Mouse (Mus musculus) forebrain, embryonic 15.5 days (tissue): ENCODE data around the gene Tmco4. TPM values are rescaled to one million over a fixed set of nuclear protein-coding genes. Genes with fewer than 3 reads are reported as not detected.
"Not testable (repeated sequence)": the region's sequence is repeated elsewhere in the genome, so short reads cannot be mapped to it uniquely, and the experiment has no call there.

ENCODE experiments used
- ATAC-seq: fragments of 200-750 bp; cut with Nextera tagmentation; replicated peaks from 2 replicates; pipeline ENCODE4 v1.8.0; 2017; ENCODE audit warnings: mild to moderate bottlenecking, moderate TSS enrichment, moderate library complexity
- H3K27ac ChIP-seq: fragments of 300-500 bp; sonication (generic); replicated peaks from 2 replicates; pipeline ENCODE4 v1.5.1; 2015; ENCODE audit warnings: mild to moderate bottlenecking, inconsistent platforms
- H3K27me3 ChIP-seq: fragments of 300-500 bp; sonication (generic); 2 replicates; pipeline ENCODE4 v1.6.1; 2015; ENCODE audit warnings: inconsistent platforms
- H3K36me3 ChIP-seq: fragments of 300-500 bp; sonication (generic); 2 replicates; pipeline ENCODE4 v1.6.1; 2015; ENCODE audit warnings: mild to moderate bottlenecking, inconsistent platforms
- H3K4me1 ChIP-seq: fragments of 300-500 bp; sonication (generic); 2 replicates; pipeline ENCODE4 v1.6.1; 2015; ENCODE audit warnings: inconsistent platforms
- H3K4me2 ChIP-seq: fragments of 300-500 bp; sonication (generic); replicated peaks from 2 replicates; pipeline ENCODE4 v1.6.1; 2015; ENCODE audit warnings: mild to moderate bottlenecking, inconsistent platforms
- H3K4me3 ChIP-seq: fragments of 300-500 bp; sonication (generic); 2 replicates; pipeline ENCODE4 v1.5.1; 2015; ENCODE audit warnings: mild to moderate bottlenecking, inconsistent platforms
- H3K9ac ChIP-seq: fragments of 300-500 bp; sonication (generic); replicated peaks from 2 replicates; pipeline ENCODE4 v1.6.1; 2015; ENCODE audit warnings: mild to moderate bottlenecking, inconsistent platforms
- H3K9me3 ChIP-seq: fragments of 300-500 bp; sonication (generic); 2 replicates; pipeline ENCODE4 v1.6.1; 2016; ENCODE audit warnings: inconsistent platforms
- WGBS: fragments of 180-500 bp; shearing (Covaris S2); methylation state at CpG from one replicate; pipeline ENCODE4 v1.1.7; 2015; ENCODE audit warnings: mixed read lengths; 5-methylcytosine and 5-hydroxymethylcytosine counted together
- polyA plus RNA-seq: library from polyadenylated mRNA; unstranded; fragments of >200 nt; fragmentation: Nextera tagmentation; extraction: Ambion mirVana; gene quantifications from 2 replicates; pipeline ENCODE4 v1.2.1, GENCODE M21; 2015

Tmco4 gene
- polyA plus RNA-seq, 1 experiment from 2014 or later: 0.98 TPM

- Histone ChIP-seq H3K4me2 (no peak overlapping the region), H3K27ac (no peak overlapping the region), H3K9ac (no peak overlapping the region), H3K27me3 (no peaks in the 10 kb centered on the region), H3K4me3 (no peak overlapping the region), H3K4me1 (no peaks in the 10 kb centered on the region), H3K36me3 (no peaks in the 10 kb centered on the region), H3K9me3 (no peaks in the 10 kb centered on the region)
- no peak for ATAC-seq
- 80% methylated on average over 15 of the region's 15 CpGs for WGBS
Observed at GRCm38 (mm10) chr4:138959120-138959519, 13.6 kb upstream of the Tmco4 start.

GRCm38 (mm10) chr4:138959926-138960325 lies 12.8 kb upstream of the Tmco4 start:
- H3K27ac ChIP-seq: no peak overlapping the region
- no peaks in the 10 kb centered on the region for H3K4me1 ChIP-seq
- no peaks in the 10 kb centered on the region for H3K36me3 ChIP-seq
- 75% methylated on average over 7 of the region's 7 CpGs for WGBS
- ATAC-seq: no peak
- H3K4me2 ChIP-seq: no peak overlapping the region
- H3K9ac ChIP-seq: no peak overlapping the region
- H3K4me3 ChIP-seq: no peak overlapping the region
- H3K27me3 ChIP-seq: no peaks in the 10 kb centered on the region
- H3K9me3 ChIP-seq: no peaks in the 10 kb centered on the region

DNA sequence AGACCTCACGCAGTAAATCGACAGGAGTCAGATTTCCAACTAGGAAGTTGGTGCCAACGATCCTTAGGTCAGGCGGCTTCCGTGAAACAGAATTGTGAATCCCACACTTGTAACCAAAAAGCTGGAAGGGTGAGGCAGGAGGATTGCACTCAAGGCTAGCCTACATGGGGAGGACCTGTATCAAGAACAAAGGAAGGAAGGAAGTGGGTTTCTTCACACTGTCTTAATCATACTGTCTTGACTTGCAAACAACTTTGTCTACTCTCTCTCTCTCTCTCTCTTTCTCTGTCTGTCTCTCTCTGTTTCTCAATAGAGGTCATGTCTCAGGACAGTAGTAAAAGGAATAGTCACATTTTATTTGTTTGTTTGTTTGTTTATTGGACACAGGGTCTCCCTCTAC lies 10.0 kb upstream of the Tmco4 start:
- H3K27me3 ChIP-seq: no peaks in the 10 kb centered on the region
- no peaks in the 10 kb centered on the region for H3K4me1 ChIP-seq
- H3K27ac ChIP-seq: no peak overlapping the region
- H3K4me3 ChIP-seq: no peak overlapping the region
- no peak overlapping the region for H3K4me2 ChIP-seq
- H3K36me3 ChIP-seq: no peaks in the 10 kb centered on the region
- no peak for ATAC-seq
- no peak overlapping the region for H3K9ac ChIP-seq
- WGBS: 97% methylated on average over 5 of the region's 5 CpGs
- no peaks in the 10 kb centered on the region for H3K9me3 ChIP-seq

- H3K9me3 ChIP-seq: no peaks in the 10 kb centered on the region
- H3K9ac ChIP-seq: no peak overlapping the region
- ATAC-seq: no peak
- no peak overlapping the region for H3K27ac ChIP-seq
- no peaks in the 10 kb centered on the region for H3K4me1 ChIP-seq
- H3K27me3 ChIP-seq: no peaks in the 10 kb centered on the region
- H3K36me3 ChIP-seq: no peaks in the 10 kb centered on the region
- H3K4me3 ChIP-seq: no peak overlapping the region
- 69% methylated on average over 5 of the region's 5 CpGs for WGBS
- H3K4me2 ChIP-seq: no peak overlapping the region
Observed at GRCm38 (mm10) chr4:138965871-138966270, 6.8 kb upstream of the Tmco4 start.

DNA sequence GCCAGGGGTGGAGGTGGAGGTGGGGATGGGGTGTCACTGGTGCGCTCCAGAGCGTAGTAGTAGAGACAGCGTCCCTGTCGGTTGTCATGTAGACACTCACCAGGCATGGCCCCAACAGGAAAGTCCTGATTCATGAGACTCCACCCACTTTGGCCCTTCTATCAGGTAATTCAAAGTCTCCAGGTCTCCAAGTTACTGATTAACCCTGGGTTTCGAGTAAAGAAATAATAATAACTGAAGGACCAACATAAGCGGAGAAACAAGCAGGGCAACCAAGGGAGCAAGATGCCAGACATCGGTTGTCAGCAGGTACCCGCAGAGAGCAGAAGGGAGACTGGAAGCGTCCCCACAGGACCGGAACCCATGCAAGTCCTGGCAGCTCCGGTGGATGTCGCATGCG lies 5.8 kb upstream of the Tmco4 start, which contains the start of gene Rnf186:
Rnf186 (plus strand) TSS at position 247 of the 400 bp plus-strand sequence.
- H3K4me2 ChIP-seq: no peak within 1 kb of the TSS
- WGBS: 94% methylated on average over 13 of the region's 13 CpGs
- H3K9me3 ChIP-seq: no peaks in the 10 kb centered on the region
- H3K4me1 ChIP-seq: no peaks in the 10 kb centered on the region
- no peak within 1 kb of the TSS for H3K4me3 ChIP-seq
- ATAC-seq: no peak
- no peaks in the 10 kb centered on the region for H3K36me3 ChIP-seq
- no peak within 1 kb of the TSS for H3K27ac ChIP-seq
- no peak within 1 kb of the TSS for H3K9ac ChIP-seq
- no peaks in the 10 kb centered on the region for H3K27me3 ChIP-seq

DNA sequence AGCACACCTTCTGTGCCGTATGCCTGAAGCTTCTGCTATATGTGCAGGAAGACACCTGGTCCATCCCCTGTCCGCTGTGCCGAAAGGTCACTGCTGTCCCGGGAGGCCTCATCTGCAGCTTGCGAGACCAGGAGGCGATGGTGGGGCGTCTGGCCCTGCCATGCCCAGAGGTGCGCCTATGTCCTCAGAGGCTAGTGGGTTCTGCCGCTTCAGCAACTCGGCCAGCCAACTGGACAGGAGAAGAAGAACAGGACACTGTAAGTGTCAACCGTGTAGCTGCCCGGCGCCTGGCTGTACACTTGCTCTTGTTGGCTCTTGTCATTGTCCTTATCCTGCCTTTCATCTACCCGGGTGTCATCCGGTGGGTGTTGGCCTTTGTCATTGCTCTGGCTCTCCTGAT lies 5.2 kb upstream of the Tmco4 start:
- H3K9me3 ChIP-seq: no peaks in the 10 kb centered on the region
- ATAC-seq: no peak
- no peaks in the 10 kb centered on the region for H3K36me3 ChIP-seq
- H3K27ac ChIP-seq: no peak overlapping the region
- H3K27me3 ChIP-seq: no peaks in the 10 kb centered on the region
- WGBS: 91% methylated on average over 15 of the region's 15 CpGs
- H3K4me2 ChIP-seq: no peak overlapping the region
- no peak overlapping the region for H3K4me3 ChIP-seq
- H3K9ac ChIP-seq: no peak overlapping the region
- H3K4me1 ChIP-seq: peaks cover 6% of the 10 kb centered on the region

GRCm38 (mm10) chr4:138968772-138969556 lies 3.7 kb upstream of the Tmco4 start:
- H3K27me3 ChIP-seq: no peaks in the 10 kb centered on the region
- no peak overlapping the region for H3K27ac ChIP-seq
- H3K36me3 ChIP-seq: no peaks in the 10 kb centered on the region
- 79% methylated on average over 16 of the region's 16 CpGs for WGBS
- no peak for ATAC-seq
- no peak overlapping the region for H3K9ac ChIP-seq
- H3K4me2 ChIP-seq: no peak overlapping the region
- H3K4me1 ChIP-seq: peaks cover 17% of the 10 kb centered on the region
- no peak overlapping the region for H3K4me3 ChIP-seq
- H3K9me3 ChIP-seq: no peaks in the 10 kb centered on the region

GRCm38 (mm10) chr4:138969736-138970135 lies 3.0 kb upstream of the Tmco4 start:
- no peak overlapping the region for H3K9ac ChIP-seq
- H3K9me3 ChIP-seq: no peaks in the 10 kb centered on the region
- H3K27me3 ChIP-seq: no peaks in the 10 kb centered on the region
- ATAC-seq: no peak
- no peak overlapping the region for H3K4me2 ChIP-seq
- no peaks in the 10 kb centered on the region for H3K36me3 ChIP-seq
- no peak overlapping the region for H3K27ac ChIP-seq
- H3K4me3 ChIP-seq: no peak overlapping the region
- H3K4me1 ChIP-seq: peaks cover 17% of the 10 kb centered on the region
- 63% methylated on average over 9 of the region's 9 CpGs for WGBS

GRCm38 (mm10) chr4:138971371-138971770 lies 1.3 kb upstream of the Tmco4 start:
- no peak overlapping the region for H3K9ac ChIP-seq
- no peak for ATAC-seq
- H3K27me3 ChIP-seq: no peaks in the 10 kb centered on the region
- no peak overlapping the region for H3K4me3 ChIP-seq
- 91% methylated on average over 6 of the region's 6 CpGs for WGBS
- no peaks in the 10 kb centered on the region for H3K36me3 ChIP-seq
- H3K9me3 ChIP-seq: no peaks in the 10 kb centered on the region
- no peak overlapping the region for H3K27ac ChIP-seq
- H3K4me2 ChIP-seq: no peak overlapping the region
- peaks cover 17% of the 10 kb centered on the region for H3K4me1 ChIP-seq

DNA sequence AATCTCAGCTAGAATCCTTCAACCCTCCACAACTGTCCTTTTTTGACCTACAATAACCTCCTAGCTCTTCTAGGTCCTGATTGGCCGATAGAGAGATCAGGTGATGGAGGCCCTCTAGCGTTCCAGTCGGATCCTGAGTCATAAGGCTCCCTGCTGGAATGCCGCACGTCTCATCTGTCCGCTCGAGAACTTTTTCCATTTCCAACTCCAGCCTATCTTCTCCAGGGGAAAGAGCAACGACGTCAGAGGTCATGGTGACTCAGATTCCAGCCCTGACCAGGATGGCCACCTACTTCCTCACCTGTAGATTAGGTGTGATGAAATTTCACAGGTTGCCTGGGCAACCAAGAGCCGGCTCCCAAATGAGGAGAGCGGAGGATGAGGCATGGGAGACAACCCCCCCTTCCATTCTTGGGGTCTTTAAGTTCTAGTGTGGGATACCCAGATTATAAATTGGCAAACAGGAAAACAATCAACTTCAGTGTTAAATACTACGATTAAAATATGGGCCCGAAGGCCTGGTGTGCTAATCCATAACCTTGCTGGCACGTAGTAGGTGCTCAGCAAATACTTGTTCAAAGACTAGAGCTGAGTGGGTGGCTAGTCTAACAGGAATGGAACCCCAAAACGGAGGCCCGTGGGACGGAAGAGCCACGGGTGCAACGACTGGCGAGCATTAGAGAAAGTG lies 405 bp upstream of the Tmco4 start:
- Histone ChIP-seq H3K4me3 (peak overlapping the region; percentile 43), H3K4me2 (peak overlapping the region; percentile 90), H3K36me3 (no peaks in the 10 kb centered on the region), H3K4me1 (peaks cover 17% of the 10 kb centered on the region), H3K27ac (no peak overlapping the region), H3K9ac (peak overlapping the region; percentile 68), H3K9me3 (no peaks in the 10 kb centered on the region), H3K27me3 (no peaks in the 10 kb centered on the region)
- 25% methylated on average over 20 of the region's 20 CpGs for WGBS
- ATAC-seq: 0 out of 2 replicates have a peak, but pooled peaks have one; percentile 26

- Histone ChIP-seq H3K27ac (no peak overlapping the region), H3K27me3 (no peaks in the 10 kb centered on the region), H3K9me3 (no peaks in the 10 kb centered on the region), H3K4me1 (peaks cover 17% of the 10 kb centered on the region), H3K36me3 (no peaks in the 10 kb centered on the region), H3K9ac (0 out of 2 replicates have a peak overlapping the region, but pooled peaks have one; percentile 68), H3K4me3 (peak overlapping the region; percentile 43), H3K4me2 (peak overlapping the region; percentile 90)
- WGBS: 71% methylated on average over 3 of the region's 3 CpGs
- peak; percentile 19; the same call in 1 of the 2 replicates for ATAC-seq
Observed at GRCm38 (mm10) chr4:138973719-138974115, 1.0 kb downstream of the Tmco4 start.

DNA sequence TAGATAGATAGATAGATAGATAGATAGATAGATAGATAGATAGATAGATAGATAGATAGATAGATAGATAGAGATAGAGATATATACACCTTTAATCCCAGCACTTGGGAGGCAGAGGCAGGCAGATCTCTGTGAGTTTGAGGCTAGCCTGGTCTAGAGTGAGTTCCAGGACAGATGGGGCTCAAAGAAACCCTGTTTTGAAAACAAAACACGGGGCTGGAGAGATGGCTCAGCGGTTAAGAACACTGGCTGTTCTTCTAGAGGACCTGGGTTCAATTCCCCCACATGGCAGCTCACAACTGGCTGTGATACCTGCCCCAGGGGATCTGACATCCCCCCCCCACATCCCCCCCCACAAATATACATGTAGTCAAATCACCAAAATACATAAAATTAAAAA lies 1.9 kb downstream of the Tmco4 start:
- H3K27me3 ChIP-seq, H3K4me3 ChIP-seq, H3K36me3 ChIP-seq, ATAC-seq, H3K9ac ChIP-seq, H3K4me2 ChIP-seq, H3K9me3 ChIP-seq, H3K27ac ChIP-seq: not testable (repeated sequence)
- 85% methylated on average over 2 of the region's 2 CpGs for WGBS
- peaks cover 17% of the 10 kb centered on the region for H3K4me1 ChIP-seq
